Mouse (Mus musculus) kidney, adult 8-10 months (tissue): ENCODE measurements around the gene Efcab6.
A peak's percentile ranks its signal among the peaks of the same experiment; 100 is the strongest.

Experiments used
- DNase-seq, 2 experiments: peaks; one replicate each; pipeline ENCODE4 v3.0.0; 2022

Efcab6 gene

DNA sequence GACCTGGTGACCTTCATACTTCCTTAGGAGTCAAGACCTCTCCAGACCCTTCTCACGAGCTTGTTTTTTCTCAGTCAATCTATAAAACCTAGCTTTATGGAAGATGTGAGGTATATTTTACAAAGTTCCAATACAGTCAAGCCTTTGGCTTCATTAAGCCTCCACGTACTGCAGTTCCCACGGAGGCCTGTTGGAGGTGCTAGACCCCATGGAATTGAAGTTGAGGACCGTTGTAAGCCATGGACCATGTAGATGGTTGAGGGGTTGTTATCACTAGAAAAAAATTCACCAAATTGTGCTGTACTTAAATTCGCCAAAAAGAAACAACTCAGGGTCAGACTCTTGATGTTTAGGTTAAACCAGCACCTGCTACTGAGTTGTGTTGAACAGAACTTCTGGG, 9.1 kb downstream of the Efcab6 start:
- DNase-seq = no peak

DNA sequence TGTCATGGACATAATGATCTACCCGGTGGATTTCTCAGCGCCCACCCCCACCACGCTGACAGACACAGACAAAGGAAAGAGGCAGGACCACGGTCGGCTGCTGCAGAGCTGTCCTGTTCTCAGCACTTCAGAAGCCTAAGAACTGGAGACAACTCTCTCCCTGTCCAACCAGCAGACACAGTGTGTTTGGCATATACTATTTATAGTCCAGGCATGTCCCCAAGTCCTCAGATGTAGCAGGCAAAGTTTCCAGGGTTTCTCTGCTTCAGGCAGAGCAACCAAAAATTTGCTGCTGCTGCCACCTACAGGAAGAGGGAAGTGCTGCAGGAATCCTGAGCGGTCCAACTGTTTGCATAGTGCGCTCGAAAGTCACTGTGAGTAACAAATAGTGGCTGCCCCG, 11.3 kb downstream of the Efcab6 start:
- peak; percentile 21 to 71 for DNase-seq

DNA sequence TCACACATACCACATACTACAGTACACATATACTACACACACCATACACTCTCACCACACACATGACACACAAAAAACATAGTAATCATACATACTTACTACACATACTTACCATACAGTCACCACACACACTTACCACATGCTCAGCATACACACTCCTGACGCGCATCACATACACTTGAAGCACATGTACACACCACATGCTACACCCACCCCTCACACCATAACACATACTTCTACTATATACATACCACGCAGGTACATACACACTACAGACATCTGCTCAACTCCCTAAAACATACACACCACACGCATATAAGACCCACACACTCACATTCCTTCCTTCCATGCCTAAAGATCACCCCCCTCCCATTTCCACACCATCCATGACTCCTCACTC, 11.9 kb downstream of the Efcab6 start:
- DNase-seq = no peak

DNA sequence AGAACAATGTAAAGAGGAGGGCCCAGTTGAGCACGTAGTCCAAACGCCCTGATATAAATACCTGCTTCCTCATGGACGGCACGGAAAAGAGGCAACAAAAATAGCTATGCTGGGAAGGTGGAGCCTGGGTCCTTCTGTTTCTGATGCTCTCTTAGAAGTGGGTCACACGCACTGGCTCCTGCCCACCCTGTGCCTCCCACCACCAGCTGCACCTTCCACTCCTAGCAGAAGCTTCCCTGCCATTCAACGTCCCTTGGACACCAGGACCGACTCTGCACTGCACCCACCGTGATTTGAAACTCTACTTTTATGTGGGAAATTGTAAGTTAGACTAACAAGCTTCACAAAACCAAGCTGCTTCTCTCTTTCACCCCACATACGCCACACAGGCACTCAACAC, 12.8 kb downstream of the Efcab6 start:
- DNase-seq = no peak

DNA sequence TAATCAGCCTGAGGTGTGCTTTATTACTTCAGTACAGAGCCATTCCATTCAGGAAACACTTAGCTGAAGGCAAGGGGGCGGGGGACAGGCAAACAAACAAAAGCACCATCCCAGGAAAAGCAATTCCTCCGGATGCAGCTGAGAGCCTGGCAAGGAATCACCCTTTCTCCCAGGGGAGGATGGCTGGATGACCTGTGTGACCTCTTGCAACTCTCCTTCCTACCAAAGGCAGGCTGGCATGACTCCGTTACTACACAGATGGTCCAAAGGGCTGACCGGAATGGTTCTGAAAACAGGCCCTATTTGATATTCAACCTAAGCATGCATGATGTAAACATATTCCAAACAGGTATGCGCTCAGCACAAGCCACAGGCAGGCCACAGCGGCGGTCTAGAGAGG, 15.6 kb downstream of the Efcab6 start:
- DNase-seq = peak in 1 of 2 experiments; percentile 26

DNA sequence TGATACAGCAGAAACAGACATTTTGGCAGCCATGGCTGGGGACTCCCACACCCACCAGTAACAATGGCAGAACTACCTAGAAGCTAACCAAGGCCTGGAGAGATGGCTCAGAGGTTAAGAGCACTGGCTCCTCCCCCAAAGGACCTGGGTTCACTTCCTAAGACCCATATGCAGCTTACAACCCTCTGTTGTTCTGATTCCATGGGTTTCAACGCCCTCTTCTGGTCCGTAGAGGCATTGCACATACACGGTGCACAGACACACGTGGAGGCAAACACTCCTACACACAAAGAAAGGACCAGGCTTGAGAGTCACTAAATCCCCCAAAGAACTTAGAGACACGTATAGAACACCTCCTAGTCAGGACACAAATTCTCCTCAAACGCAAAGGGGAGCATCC, 19.6 kb downstream of the Efcab6 start:
- no peak for DNase-seq

DNA sequence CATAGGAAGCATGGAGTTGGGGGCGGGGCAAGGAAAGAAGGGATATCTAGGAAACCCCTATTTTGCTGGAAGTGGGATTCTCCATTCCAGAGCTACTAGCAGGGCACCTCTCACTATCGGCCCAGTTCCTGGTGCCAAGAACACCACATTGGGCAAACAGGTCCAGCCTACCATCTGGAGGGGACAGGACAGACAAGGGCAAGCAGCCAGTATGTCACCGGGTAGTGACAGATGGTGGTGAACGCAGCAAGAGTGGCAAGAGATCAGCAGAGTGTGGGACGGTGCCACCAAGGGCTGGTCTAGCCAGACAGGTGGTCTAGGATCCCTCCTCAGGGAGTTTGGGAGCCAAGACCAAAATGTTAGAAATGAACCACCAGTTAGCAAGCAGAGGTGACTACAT, 28.1 kb downstream of the Efcab6 start:
- no peak for DNase-seq

DNA sequence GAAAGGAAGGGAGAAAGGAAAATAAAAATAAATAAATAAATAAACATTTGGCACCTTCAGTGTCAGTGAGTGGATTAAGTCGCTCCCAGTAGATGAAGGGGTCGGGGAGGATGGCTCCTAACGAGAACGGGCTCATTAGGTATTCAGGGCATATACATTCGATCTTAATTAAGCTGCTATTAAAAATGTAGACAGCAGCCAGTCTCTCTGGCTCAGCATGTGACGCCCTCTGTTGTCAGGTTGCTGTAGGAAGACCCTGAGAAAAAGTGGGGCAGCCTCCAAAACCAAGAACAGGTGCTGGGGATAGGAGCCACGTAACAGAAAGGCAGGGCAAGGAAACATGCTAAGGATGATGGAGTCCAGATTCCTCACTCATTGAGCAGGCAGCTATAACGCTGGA, 39.5 kb downstream of the Efcab6 start:
- DNase-seq = no peak

DNA sequence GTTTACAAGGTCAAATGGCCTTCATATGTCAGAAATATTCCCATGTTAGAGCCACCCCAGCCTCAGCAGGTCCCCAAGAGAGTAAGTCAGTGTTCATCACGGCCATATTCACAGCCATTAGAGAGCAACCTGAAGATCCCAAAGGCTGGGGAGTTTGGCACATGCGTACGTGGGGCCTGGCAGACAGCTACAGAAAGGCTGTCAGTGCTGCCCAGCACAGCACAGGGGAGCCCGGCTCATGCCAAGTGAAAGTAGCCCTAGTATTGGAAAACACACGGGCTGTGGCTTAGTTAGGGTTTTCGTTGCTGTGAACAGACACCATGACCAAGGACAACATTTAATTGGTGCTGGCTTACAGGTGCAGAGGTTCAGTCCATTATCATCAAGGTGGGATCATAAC, 40.3 kb downstream of the Efcab6 start:
- no peak for DNase-seq

DNA sequence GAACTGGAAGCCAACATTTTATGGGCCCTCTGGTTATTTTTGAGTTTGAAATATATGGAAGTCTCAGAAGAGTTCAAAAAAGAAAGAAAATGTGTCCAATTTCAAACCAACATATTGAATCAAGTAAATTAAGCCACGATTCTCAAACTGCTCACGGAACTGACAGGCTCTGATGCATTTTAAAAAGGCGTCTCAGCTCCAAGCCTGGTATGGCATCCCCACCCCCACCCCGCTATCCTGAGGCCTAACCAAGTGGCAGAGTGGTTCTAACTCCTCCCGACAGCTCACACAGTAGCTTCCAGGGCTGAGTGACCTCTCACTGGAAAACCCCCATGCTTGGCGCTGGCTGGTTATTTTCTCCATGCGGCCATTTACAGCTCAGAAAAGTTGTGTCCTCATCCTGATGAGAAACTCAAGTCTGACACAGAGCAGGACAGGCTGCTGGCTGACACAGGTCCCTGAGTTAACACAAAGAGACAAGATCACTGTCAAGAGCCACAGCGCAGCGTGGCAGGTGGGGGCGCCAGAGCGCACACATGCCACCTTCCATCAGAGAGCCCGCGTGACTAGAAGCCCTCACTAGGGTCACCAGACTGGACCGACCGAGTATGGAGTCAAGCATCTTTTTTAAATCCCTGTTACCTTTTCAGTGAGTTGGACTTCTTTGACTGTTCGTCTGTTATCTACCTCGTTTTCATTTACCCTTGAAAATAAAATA, 55.7 kb downstream of the Efcab6 start:
- DNase-seq = no peak

DNA sequence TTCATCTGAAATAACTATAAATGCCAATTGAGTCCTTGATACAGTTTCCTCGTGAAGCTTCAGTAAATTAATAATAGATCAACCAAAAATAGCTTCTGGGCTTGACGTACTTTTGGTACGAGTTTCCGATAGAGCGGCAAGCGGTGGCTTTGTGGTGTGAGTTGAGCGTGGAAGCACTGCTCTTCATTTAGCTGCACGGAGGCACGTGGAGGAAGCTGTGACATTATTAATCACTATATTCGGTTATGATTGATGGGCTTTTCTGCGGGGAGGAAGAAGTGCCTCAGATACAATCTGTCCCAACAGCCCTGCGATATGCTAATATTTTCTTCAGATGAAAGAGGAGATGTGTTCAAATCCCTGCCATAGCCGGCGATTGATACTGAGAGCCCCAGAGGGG, 60.9 kb downstream of the Efcab6 start:
- no peak for DNase-seq

DNA sequence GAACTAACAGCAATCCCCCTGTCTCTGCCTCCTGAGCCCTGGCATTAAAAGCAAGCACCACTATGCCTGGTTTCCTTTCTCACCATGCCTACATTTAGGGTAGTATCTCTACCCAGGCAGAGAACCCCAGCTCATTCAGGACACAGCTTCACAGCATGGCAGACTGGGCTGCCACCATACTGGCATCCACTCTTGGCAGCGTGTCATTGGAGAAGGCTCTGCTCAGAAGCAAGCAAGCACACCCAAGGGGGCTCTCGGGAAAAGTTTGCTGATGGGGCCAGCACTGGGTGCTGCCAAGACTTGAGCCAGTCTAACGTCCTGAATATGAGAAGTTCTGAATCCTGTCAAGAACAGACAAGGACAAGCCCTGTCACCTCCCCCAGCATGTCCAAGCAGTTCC, 66.1 kb downstream of the Efcab6 start:
- DNase-seq = no peak

DNA sequence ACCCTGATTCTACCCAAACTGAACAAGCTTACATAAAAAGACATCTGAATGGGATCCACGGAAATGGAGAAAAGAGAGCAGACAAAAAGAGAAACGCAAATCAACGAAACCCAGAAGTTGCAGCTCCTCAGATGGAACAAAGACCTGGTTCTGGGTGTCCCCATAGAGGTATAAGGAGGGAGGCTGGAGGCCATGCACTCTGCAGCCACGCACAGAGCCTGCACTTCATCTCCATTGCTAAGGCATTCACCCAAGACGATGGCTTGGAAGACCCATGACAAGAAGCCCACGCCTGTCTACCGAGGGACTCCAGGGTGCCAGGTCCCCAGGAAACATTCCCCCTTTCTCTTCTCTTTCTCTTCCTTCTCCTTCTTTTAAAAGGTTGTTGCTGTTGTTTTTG, 66.6 kb downstream of the Efcab6 start:
- no peak for DNase-seq

DNA sequence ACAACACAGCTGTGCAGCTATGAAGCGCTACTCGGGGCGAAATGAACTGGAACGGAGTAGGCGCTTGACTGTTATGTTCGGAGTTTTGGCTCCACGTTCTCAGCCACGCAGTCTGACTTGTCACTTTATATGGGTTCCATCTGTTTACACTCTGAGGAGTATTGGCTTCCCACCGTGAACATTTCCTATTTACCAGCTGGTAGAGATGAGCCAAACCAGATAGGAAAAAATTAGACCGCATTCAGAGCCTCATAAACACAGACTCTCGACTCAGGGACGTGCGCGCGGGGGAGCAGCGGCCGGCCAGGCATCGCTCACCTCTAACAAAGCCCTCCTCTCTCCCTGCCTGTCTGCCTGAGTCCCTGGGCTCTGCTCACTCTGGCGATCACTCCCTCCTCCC, 67.1 kb downstream of the Efcab6 start:
- DNase-seq = no peak

DNA sequence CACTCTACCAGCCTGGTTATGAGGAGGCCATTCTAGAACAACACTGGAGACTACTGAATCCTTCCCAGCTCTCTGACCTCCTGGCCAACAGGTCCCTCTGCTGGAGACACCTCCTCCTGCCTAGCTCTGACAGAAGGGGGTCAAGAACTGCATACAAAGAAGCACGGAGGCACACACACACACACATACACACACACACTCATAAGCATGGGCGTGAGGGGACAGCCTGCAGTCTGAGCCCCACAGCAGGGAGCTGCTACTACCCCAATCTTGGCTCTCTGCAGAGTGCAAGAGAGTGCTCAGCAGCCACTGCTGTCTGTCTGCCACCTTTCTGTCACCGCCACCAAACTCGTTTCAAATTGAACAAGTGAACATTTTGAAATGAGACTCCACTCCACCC, 67.6 kb downstream of the Efcab6 start:
- DNase-seq = no peak

DNA sequence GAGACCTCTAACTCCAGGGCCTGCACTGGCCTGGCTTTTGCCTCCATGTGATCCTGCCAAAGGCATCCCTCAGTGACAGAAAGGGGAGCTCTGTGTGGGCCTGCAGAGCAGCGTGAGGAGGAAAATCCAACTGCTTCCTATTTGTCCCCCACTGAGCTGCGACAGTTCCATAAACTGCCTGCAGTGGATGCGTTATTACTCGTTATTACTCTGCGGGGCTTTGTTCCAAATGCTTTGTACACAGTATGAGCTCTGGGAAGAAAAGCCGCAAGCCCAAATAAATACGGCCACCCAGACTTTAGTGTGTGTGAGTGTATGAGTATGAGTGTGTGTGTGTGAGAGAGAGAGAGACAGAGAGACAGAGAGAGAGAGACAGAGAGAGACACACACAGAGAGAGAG, 68.3 kb downstream of the Efcab6 start:
- DNase-seq = no peak

DNA sequence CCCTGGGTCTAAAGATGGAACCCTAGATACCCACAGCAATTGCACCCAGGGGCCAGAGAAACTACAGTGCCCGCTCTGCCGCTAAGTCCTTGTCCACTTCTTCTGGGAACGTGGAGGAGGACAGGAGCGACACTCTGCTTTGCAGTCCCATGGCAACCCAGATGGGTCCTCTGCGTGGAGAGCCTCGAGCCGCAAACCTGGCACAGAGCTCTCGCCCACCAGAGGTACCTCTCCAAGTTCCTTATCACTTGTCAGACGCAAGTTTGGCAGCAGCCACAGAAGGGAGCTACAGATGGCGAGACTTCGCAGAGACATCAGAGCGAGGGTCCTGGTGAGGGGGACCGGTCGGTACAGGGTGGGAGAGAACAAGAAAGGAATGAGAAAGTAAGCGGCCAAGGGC, 73.0 kb downstream of the Efcab6 start:
- no peak for DNase-seq

DNA sequence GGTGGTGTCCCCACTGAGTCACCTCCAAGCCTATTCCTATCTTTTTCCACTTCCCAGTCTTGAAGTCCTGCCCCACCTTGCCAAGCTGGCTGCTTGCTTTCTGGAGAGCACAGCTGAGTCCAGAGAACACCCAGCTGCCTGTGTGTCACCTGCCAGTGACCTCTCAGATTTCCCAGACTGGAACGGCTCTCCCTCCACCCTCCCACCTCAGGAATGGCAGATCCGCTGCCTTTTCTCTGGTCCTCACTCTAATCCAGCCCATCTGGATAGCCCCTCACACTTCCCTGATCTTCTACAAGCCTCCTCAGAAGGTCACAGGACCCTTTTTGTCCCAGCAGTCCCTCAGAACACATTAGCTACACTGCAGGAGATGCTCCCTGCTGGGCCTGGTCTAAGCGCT, 73.7 kb downstream of the Efcab6 start:
- no peak for DNase-seq

DNA sequence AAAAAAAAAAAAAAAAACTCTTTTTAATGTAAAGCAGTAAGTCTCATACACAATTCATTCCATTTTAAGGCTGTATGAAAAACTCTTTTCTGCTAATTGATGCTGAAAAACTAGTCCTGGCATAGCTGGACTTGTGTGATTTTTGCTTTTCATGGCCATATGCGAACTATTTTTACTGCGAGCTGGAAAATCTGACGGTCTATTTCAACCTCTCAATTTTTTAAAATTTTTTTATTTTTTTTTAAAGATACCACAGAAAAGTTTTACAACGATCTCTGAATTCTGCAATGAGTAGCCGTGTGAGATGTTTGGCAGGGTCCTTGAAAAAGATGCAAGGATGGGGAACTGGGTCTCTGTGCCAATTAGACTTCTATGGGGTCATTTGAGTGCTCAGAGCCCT, 75.9 kb downstream of the Efcab6 start:
- no peak for DNase-seq

DNA sequence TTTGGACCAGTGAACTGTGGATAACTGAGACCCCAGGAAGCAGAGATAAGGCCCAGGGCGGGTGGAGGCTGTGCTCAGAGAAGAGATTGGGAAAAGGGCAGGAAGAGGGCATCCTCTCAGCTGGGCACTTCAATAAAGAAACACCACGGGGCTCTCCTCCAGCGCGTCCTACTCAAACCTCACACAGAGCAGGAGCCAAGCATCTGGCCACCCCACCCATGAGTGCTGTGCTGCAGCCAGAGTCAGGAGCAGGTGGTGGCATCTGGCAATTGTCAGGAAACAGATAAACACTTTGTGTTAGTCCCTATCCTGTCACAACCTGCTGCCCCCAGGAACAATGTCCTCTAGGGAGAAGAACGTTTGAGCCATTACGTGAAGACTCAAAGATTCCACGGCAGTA, 77.1 kb downstream of the Efcab6 start:
- DNase-seq = no peak

DNA sequence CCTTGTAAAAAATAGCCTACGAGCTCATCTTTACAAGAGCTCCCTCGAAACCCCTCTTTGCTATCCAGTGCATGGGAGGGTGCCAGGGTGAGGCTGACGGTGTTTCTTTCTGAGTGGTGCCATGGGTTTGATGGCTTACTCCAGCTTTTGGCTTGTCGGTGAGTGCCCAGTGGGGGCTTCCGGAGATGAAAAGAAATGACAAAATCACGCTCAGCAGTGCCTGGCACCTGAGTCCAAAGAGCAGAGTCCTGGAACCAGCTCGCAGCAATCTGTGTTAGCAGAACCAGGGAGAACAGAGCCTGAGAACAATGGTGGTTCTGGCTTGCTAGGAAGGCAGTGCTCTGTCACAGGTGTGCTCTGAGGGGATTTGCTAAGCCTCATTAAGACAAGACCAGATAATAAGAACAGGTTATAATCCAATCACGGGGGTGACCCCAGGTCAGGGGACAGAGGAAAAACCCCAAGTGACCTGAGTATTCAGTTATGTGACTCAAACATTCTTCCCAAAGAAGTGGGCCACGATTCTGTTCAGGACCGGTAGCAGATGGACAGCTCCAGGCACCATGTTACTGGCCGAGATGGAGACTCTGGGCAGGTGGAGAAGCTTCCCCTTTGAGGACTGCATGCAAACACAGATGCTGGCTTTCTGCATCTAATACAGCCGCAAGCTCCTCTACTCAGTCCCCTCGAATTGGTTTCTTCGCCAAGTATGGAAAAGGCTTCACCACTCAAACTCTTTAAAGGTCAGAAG, 82.8 kb downstream of the Efcab6 start:
- DNase-seq = no peak

DNA sequence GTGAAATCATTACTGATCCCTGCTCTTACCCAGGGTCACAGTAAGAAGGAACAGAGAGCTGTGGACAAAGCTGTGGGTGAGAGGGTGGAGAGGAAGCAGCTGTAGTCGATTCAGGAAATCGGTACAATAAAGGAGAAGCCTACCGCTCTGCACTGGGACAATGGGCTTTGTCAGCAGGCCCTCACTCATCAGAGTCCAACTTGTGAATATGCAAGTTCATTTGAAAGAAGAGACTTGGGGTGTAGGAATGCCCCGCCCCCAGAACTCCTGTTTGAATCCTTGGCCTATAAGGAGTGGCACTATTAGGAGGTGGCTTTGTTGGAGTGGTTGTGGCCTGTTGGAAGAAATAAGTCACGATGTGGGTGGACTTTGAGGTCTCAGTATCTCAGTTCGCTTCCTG, 86.3 kb downstream of the Efcab6 start:
- no peak for DNase-seq

DNA sequence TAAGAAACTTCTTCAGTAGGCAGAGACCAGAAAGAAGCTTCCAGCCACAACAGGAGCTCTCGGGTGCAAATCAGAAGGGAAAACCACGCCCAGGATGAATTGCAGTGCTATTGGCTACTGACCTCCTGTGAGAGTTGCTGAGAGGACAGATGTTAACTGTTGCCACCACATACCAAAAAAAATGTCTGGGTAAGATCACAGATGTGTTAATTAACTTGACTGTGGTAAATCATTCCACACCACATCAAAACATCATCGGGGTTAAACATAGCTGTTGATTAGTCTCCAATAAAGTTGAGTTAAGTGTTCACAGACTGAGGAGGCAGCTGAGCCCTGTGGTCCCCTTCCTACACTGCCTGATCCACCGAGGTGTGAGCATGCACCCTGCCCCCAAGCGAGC, 88.1 kb downstream of the Efcab6 start:
- DNase-seq = peak in 1 of 2 experiments; percentile 10

DNA sequence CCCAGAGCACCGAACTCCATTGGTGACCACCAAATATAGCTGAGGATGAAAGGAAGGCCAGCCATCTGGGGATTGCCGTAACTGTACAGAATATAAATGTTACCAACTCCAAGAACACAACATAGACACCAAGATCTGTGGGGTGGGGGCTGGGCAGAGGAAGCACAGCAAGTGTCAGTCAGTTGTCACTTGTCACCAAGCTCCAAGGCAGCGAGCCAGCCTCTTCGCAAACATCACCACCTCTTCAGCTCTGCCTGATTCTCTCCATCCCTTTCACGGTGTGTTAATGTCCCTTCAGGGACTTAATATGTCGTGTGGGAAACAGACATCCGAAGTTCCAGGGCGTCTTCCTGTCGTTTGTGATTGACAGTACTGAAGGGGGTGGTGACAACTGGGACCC, 93.0 kb downstream of the Efcab6 start:
- no peak for DNase-seq

DNA sequence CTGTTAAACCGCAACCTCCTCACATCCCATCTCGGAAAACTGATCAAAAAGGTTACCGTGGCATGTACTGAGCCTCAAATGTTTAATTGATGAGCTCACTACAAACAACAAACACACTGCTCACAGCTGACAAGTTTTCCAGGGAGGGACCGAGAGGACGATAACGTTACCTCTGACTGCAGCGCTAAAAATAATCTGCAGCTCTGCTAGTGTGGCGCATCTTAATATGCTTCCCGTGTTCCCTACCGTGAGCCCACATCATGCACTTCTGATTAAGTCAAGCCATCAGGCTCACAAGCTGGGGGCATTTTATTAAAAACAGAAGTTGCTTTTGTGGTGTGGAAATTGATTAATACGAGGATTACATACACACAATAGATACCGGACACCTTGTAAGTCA, 97.4 kb downstream of the Efcab6 start:
- DNase-seq = no peak
